Mouse (Mus musculus): ENCODE measurements around the gene Fam20c.

DNA sequence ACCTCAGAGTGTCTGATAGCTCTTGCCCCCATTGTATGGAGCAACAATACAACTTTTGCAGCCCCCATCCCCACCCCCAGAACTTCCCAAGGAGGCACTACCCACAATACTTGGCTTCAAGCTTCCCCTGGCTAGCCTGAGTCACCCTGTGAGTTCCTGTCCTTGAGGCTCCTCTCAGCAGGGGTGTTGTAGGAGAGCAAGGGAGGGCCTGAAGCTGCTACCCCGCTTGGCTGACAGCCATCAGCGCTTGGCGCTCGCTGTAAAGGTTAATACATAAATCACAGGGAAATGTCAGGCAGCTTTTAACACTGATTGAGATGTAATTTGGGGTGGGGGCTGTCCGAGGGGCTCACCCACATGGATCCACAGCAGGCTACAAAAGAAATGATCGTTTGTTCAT is 79.1 kb downstream of the Fam20c start:
- TF ChIP-seq POLR2A (IDR thresholded peaks at IDR 0.05; ENCODE audit: borderline replicate concordance, extremely low read depth, low read depth, low read length) (no peak), CTCF (IDR thresholded peaks at IDR 0.05; ENCODE audit: insufficient read depth, low read length) (no peak)

Data from lung, adult 2 months (tissue).